Mouse (Mus musculus) limb, embryonic 12.5 days (tissue): ENCODE results near the gene Zfp775. TPM values are rescaled to one million over a fixed set of nuclear protein-coding genes. Genes with fewer than 3 reads are reported as not detected.

Experiments
- ATAC-seq: fragments of 200-750 bp; cut with Nextera tagmentation; 2 replicates; pipeline ENCODE4 v1.8.0; 2017; ENCODE audit warnings: low read depth, moderate TSS enrichment; ENCODE audit not compliant: insufficient number of reproducible peaks, insufficient read depth, low FRiP score, low TSS enrichment
- H3K27ac ChIP-seq: fragments of 300-500 bp; sonication (generic); 2 replicates; pipeline ENCODE4 v1.5.1; 2016; ENCODE audit warnings: mild to moderate bottlenecking, moderate library complexity
- H3K27me3 ChIP-seq: fragments of 300-500 bp; sonication (generic); 2 replicates; pipeline ENCODE4 v1.6.1; 2016; ENCODE audit warnings: mild to moderate bottlenecking, moderate library complexity
- H3K36me3 ChIP-seq: fragments of 300-500 bp; sonication (generic); 2 replicates; pipeline ENCODE4 v1.6.1; 2016; ENCODE audit warnings: mild to moderate bottlenecking, moderate library complexity
- H3K4me1 ChIP-seq: fragments of 300-500 bp; sonication (generic); replicated peaks from 2 replicates; pipeline ENCODE4 v1.6.1; 2016
- H3K4me2 ChIP-seq: fragments of 300-500 bp; sonication (generic); 2 replicates; pipeline ENCODE4 v1.6.1; 2016; ENCODE audit warnings: mild to moderate bottlenecking, moderate library complexity
- H3K4me3 ChIP-seq: fragments of 300-500 bp; sonication (generic); replicated peaks from 2 replicates; pipeline ENCODE4 v1.5.1; 2016; ENCODE audit warnings: mild to moderate bottlenecking
- H3K9ac ChIP-seq: fragments of 300-500 bp; sonication (generic); replicated peaks from 2 replicates; pipeline ENCODE4 v1.6.1; 2016; ENCODE audit warnings: mild to moderate bottlenecking, moderate library complexity
- H3K9me3 ChIP-seq: fragments of 300-500 bp; sonication (generic); 2 replicates; pipeline ENCODE4 v1.6.1; 2016; ENCODE audit warnings: mild to moderate bottlenecking, moderate library complexity
- WGBS: fragments of 180-500 bp; shearing (Covaris S2); methylation state at CpG from one replicate; pipeline ENCODE4 v1.1.7; 2016; 5-methylcytosine and 5-hydroxymethylcytosine counted together
- polyA plus RNA-seq: library from polyadenylated mRNA; unstranded; fragments of >200 nt; fragmentation: Nextera tagmentation; extraction: Ambion mirVana; gene quantifications from 2 replicates; pipeline ENCODE4 v1.2.1, GENCODE M21; 2016

Gene Zfp775
- polyA plus RNA-seq, 1 experiment from 2014 or later: 10.5 TPM

- no peaks in the 10 kb centered on the region for H3K9me3 ChIP-seq
These were observed 45.7 kb downstream of the Zfp775 start for GRCm38 (mm10) chr6:48647611-48648010.

GRCm38 (mm10) chr6:48648779-48649178, 46.9 kb downstream of the Zfp775 start:
- Histone ChIP-seq H3K27ac (no peak overlapping the region), H3K27me3 (no peaks in the 10 kb centered on the region), H3K4me1 (no peaks in the 10 kb centered on the region), H3K4me2 (no peak overlapping the region), H3K9ac (no peak overlapping the region), H3K9me3 (no peaks in the 10 kb centered on the region), H3K4me3 (no peak overlapping the region), H3K36me3 (no peaks in the 10 kb centered on the region)
- ATAC-seq: no peak
- 84% methylated on average over 4 of the region's 4 CpGs for WGBS

More at GRCm38 (mm10) chr6:48647611-48648010, 45.7 kb downstream of the Zfp775 start:
- Histone ChIP-seq H3K4me1 (no peaks in the 10 kb centered on the region), H3K4me2 (no peak overlapping the region), H3K4me3 (no peak overlapping the region), H3K9ac (no peak overlapping the region), H3K27me3 (no peaks in the 10 kb centered on the region), H3K27ac (no peak overlapping the region), H3K36me3 (no peaks in the 10 kb centered on the region)
- WGBS: 79% methylated on average over 2 of the region's 2 CpGs
- ATAC-seq: no peak

- Histone ChIP-seq H3K36me3 (no peaks in the 10 kb centered on the region), H3K9me3 (no peaks in the 10 kb centered on the region), H3K27me3 (no peaks in the 10 kb centered on the region), H3K4me1 (no peaks in the 10 kb centered on the region), H3K4me2 (no peak overlapping the region), H3K27ac (no peak overlapping the region), H3K9ac (no peak overlapping the region), H3K4me3 (no peak overlapping the region)
- WGBS: 90% methylated on average over 9 of the region's 9 CpGs
- ATAC-seq: no peak
These were observed 48.2 kb downstream of the Zfp775 start for GRCm38 (mm10) chr6:48650041-48650440.

DNA sequence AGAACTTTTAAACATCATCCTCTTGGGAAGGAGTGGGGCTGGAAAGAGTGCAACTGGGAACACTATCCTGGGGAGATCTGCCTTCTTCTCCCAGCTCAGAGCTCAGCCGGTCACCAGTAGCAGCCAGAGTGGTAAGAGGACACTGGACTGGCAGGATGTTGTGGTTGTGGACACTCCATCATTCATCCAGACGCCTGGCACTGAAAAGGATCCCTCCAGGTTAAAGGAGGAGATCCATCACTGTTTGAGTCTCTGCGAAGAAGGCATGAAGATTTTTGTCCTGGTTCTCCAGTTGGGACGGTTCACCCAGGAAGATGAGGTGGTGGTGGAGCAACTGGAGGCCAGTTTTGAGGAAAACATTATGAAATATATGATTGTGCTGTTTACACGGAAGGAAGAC, 56.9 kb downstream of the Zfp775 start:
- Histone ChIP-seq H3K9me3 (no peaks in the 10 kb centered on the region), H3K27ac (no peak overlapping the region), H3K36me3 (no peaks in the 10 kb centered on the region), H3K4me3 (no peak overlapping the region), H3K9ac (no peak overlapping the region), H3K4me1 (no peaks in the 10 kb centered on the region), H3K4me2 (no peak overlapping the region), H3K27me3 (no peaks in the 10 kb centered on the region)
- no peak for ATAC-seq
- WGBS: 78% methylated on average over 5 of the region's 5 CpGs

DNA sequence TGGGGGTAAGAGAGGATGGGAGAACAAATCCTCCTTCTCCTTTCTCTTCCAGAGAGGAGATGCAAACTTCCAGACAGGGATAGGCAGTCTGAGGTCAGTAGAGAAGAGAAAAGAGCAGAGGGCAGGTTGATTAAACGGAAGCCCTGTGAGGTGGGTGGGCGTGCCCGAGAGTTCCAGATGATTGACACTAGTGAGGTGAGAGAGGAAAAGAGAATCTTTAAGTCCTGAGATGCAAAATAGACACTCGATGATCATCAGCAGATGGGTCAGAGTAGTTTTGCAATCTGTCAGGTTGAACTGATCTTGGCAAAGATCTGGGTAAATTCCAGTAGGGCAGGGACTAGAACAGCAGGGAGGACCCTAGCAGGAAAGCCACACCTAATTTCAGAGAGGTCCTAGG, 62.9 kb downstream of the Zfp775 start:
- Histone ChIP-seq H3K36me3 (no peaks in the 10 kb centered on the region), H3K9me3 (no peaks in the 10 kb centered on the region), H3K4me3 (no peak overlapping the region), H3K27me3 (no peaks in the 10 kb centered on the region), H3K4me2 (no peak overlapping the region), H3K9ac (no peak overlapping the region), H3K4me1 (no peaks in the 10 kb centered on the region), H3K27ac (no peak overlapping the region)
- no peak for ATAC-seq
- WGBS: 88% methylated on average over 4 of the region's 4 CpGs

GRCm38 (mm10) chr6:48665471-48665870, 63.6 kb downstream of the Zfp775 start:
- no peaks in the 10 kb centered on the region for H3K9me3 ChIP-seq
- WGBS: 91% methylated on average over 9 of the region's 9 CpGs
- no peak overlapping the region for H3K9ac ChIP-seq
- no peak overlapping the region for H3K4me3 ChIP-seq
- H3K4me2 ChIP-seq: no peak overlapping the region
- H3K27me3 ChIP-seq: no peaks in the 10 kb centered on the region
- H3K36me3 ChIP-seq: no peaks in the 10 kb centered on the region
- ATAC-seq: no peak
- H3K4me1 ChIP-seq: no peaks in the 10 kb centered on the region
- no peak overlapping the region for H3K27ac ChIP-seq

DNA sequence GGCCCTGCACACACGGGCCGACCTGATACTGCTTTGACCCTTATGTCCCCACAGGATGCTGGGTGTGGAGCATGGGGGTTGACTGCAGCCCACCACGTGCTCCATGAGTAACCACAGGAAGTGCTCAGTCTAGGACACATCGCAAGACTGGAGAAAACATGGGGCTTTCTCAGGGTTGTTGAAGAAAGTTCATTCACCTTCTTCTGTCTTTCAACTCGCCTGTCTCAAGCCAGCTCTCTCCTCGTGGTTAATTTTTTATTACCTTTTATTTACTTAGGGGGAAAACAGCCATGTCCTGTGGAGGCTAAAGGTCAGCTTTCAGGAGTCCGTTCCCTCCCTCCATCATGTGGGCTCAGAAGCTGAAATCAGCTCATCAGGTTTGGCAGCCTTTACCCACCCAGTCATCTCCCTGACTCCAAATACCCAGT, 64.3 kb downstream of the Zfp775 start:
- Histone ChIP-seq H3K4me3 (no peak overlapping the region), H3K9ac (no peak overlapping the region), H3K4me1 (no peaks in the 10 kb centered on the region), H3K27me3 (no peaks in the 10 kb centered on the region), H3K4me2 (no peak overlapping the region), H3K9me3 (no peaks in the 10 kb centered on the region), H3K27ac (no peak overlapping the region), H3K36me3 (no peaks in the 10 kb centered on the region)
- WGBS: 33% methylated on average over 7 of the region's 7 CpGs
- ATAC-seq: no peak

DNA sequence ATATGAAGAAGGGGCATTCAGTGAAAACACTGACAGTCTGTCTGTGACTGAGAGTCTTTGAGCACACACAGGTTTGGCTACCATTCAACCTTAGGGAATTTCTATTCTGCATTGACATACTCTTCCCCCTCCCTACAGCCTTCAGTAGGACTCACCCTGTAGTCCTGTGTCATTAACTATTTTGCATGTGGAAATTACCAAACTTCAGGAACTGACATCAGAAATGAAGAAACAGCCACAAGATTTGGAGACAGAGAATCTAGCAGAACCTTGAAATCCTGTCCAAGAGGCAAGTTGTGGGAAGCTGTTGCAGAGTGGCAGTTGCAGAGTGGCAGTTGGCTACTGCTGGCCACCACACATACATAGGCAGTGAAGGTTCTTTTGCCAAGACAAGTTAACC, 66.2 kb downstream of the Zfp775 start:
- Histone ChIP-seq H3K27ac (no peak overlapping the region), H3K9me3 (no peaks in the 10 kb centered on the region), H3K36me3 (no peaks in the 10 kb centered on the region), H3K4me2 (no peak overlapping the region), H3K4me3 (no peak overlapping the region), H3K27me3 (no peaks in the 10 kb centered on the region), H3K9ac (no peak overlapping the region), H3K4me1 (no peaks in the 10 kb centered on the region)
- ATAC-seq: no peak

GRCm38 (mm10) chr6:48669446-48669969, 67.6 kb downstream of the Zfp775 start:
- no peaks in the 10 kb centered on the region for H3K36me3 ChIP-seq
- H3K4me3 ChIP-seq: no peak overlapping the region
- no peaks in the 10 kb centered on the region for H3K27me3 ChIP-seq
- H3K9me3 ChIP-seq: no peaks in the 10 kb centered on the region
- no peak for ATAC-seq
- WGBS: 71% methylated on average over 2 of the region's 2 CpGs
- H3K4me1 ChIP-seq: no peaks in the 10 kb centered on the region
- H3K27ac ChIP-seq: no peak overlapping the region
- no peak overlapping the region for H3K9ac ChIP-seq
- H3K4me2 ChIP-seq: no peak overlapping the region

Other genes starting within 250 kb of the Zfp775 start
- 29.9 and 32.1 TPM in 2 replicates for gene Krba1, start 206.5 kb upstream of the Zfp775 start, polyA plus RNA-seq
- gene Zfp467, start 156.2 kb upstream of the Zfp775 start, polyA plus RNA-seq: 23.5 and 23.7 TPM in 2 replicates
- 0.33 and 0.38 TPM in 2 replicates for gene Sspo, start 153.8 kb upstream of the Zfp775 start, polyA plus RNA-seq
- 5.5 and 6.9 TPM in 2 replicates for gene Atp6v0e2, start 64.4 kb upstream of the Zfp775 start, polyA plus RNA-seq
- 9.0 and 11.4 TPM in 2 replicates for gene Lrrc61, start 47.3 kb upstream of the Zfp775 start, polyA plus RNA-seq
- gene Rarres2, start 29.3 kb upstream of the Zfp775 start, polyA plus RNA-seq: 4.9 and 6.9 TPM in 2 replicates
- not detected in 2 replicates for gene Gm45021, start 12.5 kb upstream of the Zfp775 start, polyA plus RNA-seq
- 43.2 and 46.4 TPM in 2 replicates for gene Repin1, start 8.2 kb upstream of the Zfp775 start, polyA plus RNA-seq
- gene Gm44965, start 8.1 kb upstream of the Zfp775 start, polyA plus RNA-seq: 0.72 TPM in 1 of 2 replicates, not detected in the other
- 0.79 and 1.3 TPM in 2 replicates for gene AI854703, start 24.7 kb downstream of the Zfp775 start, polyA plus RNA-seq
- gene Gimap8, start 45.2 kb downstream of the Zfp775 start, polyA plus RNA-seq: 0.66 and 0.74 TPM in 2 replicates
- 5.8 and 5.9 TPM in 2 replicates for gene Gimap9, start 74.1 kb downstream of the Zfp775 start, polyA plus RNA-seq
- gene Gimap4, start 82.5 kb downstream of the Zfp775 start, polyA plus RNA-seq: 10.0 and 10.5 TPM in 2 replicates
- gene Gimap6, start 106.2 kb downstream of the Zfp775 start, polyA plus RNA-seq: 12.9 and 14.1 TPM in 2 replicates
- gene Gm28053, start 116.5 kb downstream of the Zfp775 start, polyA plus RNA-seq: 1.6 and 2.5 TPM in 2 replicates
- gene Gimap7, start 116.6 kb downstream of the Zfp775 start, polyA plus RNA-seq: not detected in 2 replicates
- 7.6 and 7.9 TPM in 2 replicates for gene Gimap1, start 137.0 kb downstream of the Zfp775 start, polyA plus RNA-seq
- gene Gimap5, start 144.1 kb downstream of the Zfp775 start, polyA plus RNA-seq: 1.4 and 1.6 TPM in 2 replicates
- gene Gimap3, start 168.8 kb downstream of the Zfp775 start, polyA plus RNA-seq: not detected in 2 replicates
- gene Tmem176a, start 238.9 kb downstream of the Zfp775 start, polyA plus RNA-seq: 37.4 and 38.9 TPM in 2 replicates
- gene Tmem176b, start 239.4 kb downstream of the Zfp775 start, polyA plus RNA-seq: 120 and 128 TPM in 2 replicates